Mouse (Mus musculus) ES-Bruce4 (cell line): ENCODE results near the gene Icmt. TPM values are rescaled to one million over a fixed set of nuclear protein-coding genes. Genes with fewer than 3 reads are reported as not detected.

Experiments used
- H3K27ac ChIP-seq: 2 replicates; pipeline ENCODE4 v1.5.1; 2012; ENCODE audit warnings: low read length, inconsistent platforms; ENCODE audit not compliant: insufficient read depth
- H3K27me3 ChIP-seq: 2 replicates; pipeline ENCODE4 v1.6.1; 2012; ENCODE audit warnings: mild to moderate bottlenecking, low read length, inconsistent platforms; ENCODE audit not compliant: control insufficient read depth, poor library complexity, insufficient read depth, severe bottlenecking
- H3K36me3 ChIP-seq: 2 replicates; pipeline ENCODE4 v1.6.1; 2012; ENCODE audit warnings: inconsistent platforms, mild to moderate bottlenecking, low read length, moderate library complexity; ENCODE audit not compliant: control insufficient read depth, poor library complexity, insufficient read depth, severe bottlenecking
- H3K4me1 ChIP-seq: one replicate; pipeline ENCODE4 v1.8.1; 2011; ENCODE audit warnings: low read length; ENCODE audit not compliant: control insufficient read depth, insufficient read depth
- H3K4me3 ChIP-seq: 2 replicates; pipeline ENCODE4 v1.5.1; 2011; ENCODE audit warnings: low read depth, mild to moderate bottlenecking, low read length
- H3K9ac ChIP-seq: 2 replicates; pipeline ENCODE4 v1.6.1; 2012; ENCODE audit warnings: low read depth, mild to moderate bottlenecking, inconsistent platforms; ENCODE audit not compliant: poor library complexity, severe bottlenecking
- H3K9me3 ChIP-seq: replicated peaks from 2 replicates; pipeline ENCODE4 v1.6.1; 2012; ENCODE audit warnings: mild to moderate bottlenecking, low read length, inconsistent platforms; ENCODE audit not compliant: control insufficient read depth, poor library complexity, insufficient read depth, severe bottlenecking
- CTCF ChIP-seq: IDR thresholded peaks from one replicate; pipeline ENCODE4 v1.8.1; 2011; ENCODE audit warnings: low read depth, low read length
- EP300 ChIP-seq: IDR thresholded peaks from 2 replicates; pipeline ENCODE4 v1.6.1; 2011; ENCODE audit warnings: low read depth, low read length; ENCODE audit not compliant: insufficient read depth
- POLR2A ChIP-seq: IDR thresholded peaks from one replicate; pipeline ENCODE4 v1.8.1; 2011; ENCODE audit warnings: low read length; ENCODE audit not compliant: insufficient read depth
- polyA plus RNA-seq: library from polyadenylated mRNA; stranded (reverse); fragments of >200 nt; gene quantifications from 2 replicates; pipeline ENCODE4 v1.2.4, GENCODE M21; 2011; ENCODE audit warnings: low read depth; ENCODE audit not compliant: missing spikeins, insufficient read depth, insufficient read length

Icmt gene
- polyA plus RNA-seq, 1 experiment = 22.8 TPM

- H3K27me3 ChIP-seq = no peaks in the 10 kb centered on the region
- no peaks in the 10 kb centered on the region for H3K36me3 ChIP-seq
- peaks cover 5% of the 10 kb centered on the region for H3K4me1 ChIP-seq
- TF ChIP-seq CTCF = no peak
- no peak for TF ChIP-seq POLR2A
- no peak for TF ChIP-seq EP300
- H3K9ac ChIP-seq = no peak overlapping the region
- H3K9me3 ChIP-seq = no peaks in the 10 kb centered on the region
- H3K27ac ChIP-seq = no peak overlapping the region
- no peak overlapping the region for H3K4me3 ChIP-seq
Observed at GRCm38 (mm10) chr4:152267748-152268369, 29.2 kb upstream of the Icmt start.

- no peak overlapping the region for H3K27ac ChIP-seq
- H3K27me3 ChIP-seq = no peaks in the 10 kb centered on the region
- H3K9ac ChIP-seq = no peak overlapping the region
- TF ChIP-seq CTCF = no peak
- no peak for TF ChIP-seq POLR2A
- TF ChIP-seq EP300 = no peak
- no peaks in the 10 kb centered on the region for H3K36me3 ChIP-seq
- no peak overlapping the region for H3K4me3 ChIP-seq
- H3K4me1 ChIP-seq = peaks cover under 1% of the 10 kb centered on the region
- no peaks in the 10 kb centered on the region for H3K9me3 ChIP-seq
Observed at GRCm38 (mm10) chr4:152269967-152270366, 27.1 kb upstream of the Icmt start.

- no peak overlapping the region for H3K9ac ChIP-seq
- H3K27ac ChIP-seq = no peak overlapping the region
- TF ChIP-seq EP300 (no peak), CTCF (no peak), POLR2A (no peak)
- no peaks in the 10 kb centered on the region for H3K27me3 ChIP-seq
- H3K36me3 ChIP-seq = no peaks in the 10 kb centered on the region
- no peaks in the 10 kb centered on the region for H3K9me3 ChIP-seq
- no peaks in the 10 kb centered on the region for H3K4me1 ChIP-seq
- H3K4me3 ChIP-seq = no peak overlapping the region
Observed at GRCm38 (mm10) chr4:152270599-152270998, 26.4 kb upstream of the Icmt start.

- H3K4me1 ChIP-seq = no peaks in the 10 kb centered on the region
- H3K9me3 ChIP-seq = no peaks in the 10 kb centered on the region
- H3K9ac ChIP-seq = no peak overlapping the region
- no peak overlapping the region for H3K27ac ChIP-seq
- no peaks in the 10 kb centered on the region for H3K27me3 ChIP-seq
- H3K36me3 ChIP-seq = no peaks in the 10 kb centered on the region
- TF ChIP-seq EP300 (no peak), CTCF (no peak), POLR2A (no peak)
- no peak overlapping the region for H3K4me3 ChIP-seq
Observed at GRCm38 (mm10) chr4:152271334-152271733, 25.7 kb upstream of the Icmt start.

GRCm38 (mm10) chr4:152272006-152272405 lies 25.0 kb upstream of the Icmt start:
- no peak overlapping the region for H3K27ac ChIP-seq
- H3K4me3 ChIP-seq = no peak overlapping the region
- no peak overlapping the region for H3K9ac ChIP-seq
- TF ChIP-seq EP300 = no peak
- no peak for TF ChIP-seq CTCF
- H3K27me3 ChIP-seq = no peaks in the 10 kb centered on the region
- H3K9me3 ChIP-seq = no peaks in the 10 kb centered on the region
- peaks cover 4% of the 10 kb centered on the region for H3K4me1 ChIP-seq
- no peaks in the 10 kb centered on the region for H3K36me3 ChIP-seq

- Histone ChIP-seq H3K9ac (no peak overlapping the region), H3K4me1 (peaks cover 4% of the 10 kb centered on the region), H3K36me3 (no peaks in the 10 kb centered on the region), H3K9me3 (no peaks in the 10 kb centered on the region), H3K27ac (no peak overlapping the region), H3K4me3 (no peak overlapping the region), H3K27me3 (no peaks in the 10 kb centered on the region)
- TF ChIP-seq EP300 (no peak), CTCF (no peak), POLR2A (no peak)
Observed at GRCm38 (mm10) chr4:152272449-152273049, 24.5 kb upstream of the Icmt start.
